Mouse (Mus musculus): ENCODE data around the gene Gtf2i. TPM values are rescaled to one million over a fixed set of nuclear protein-coding genes. Genes with fewer than 3 reads are reported as not detected.

Gtf2i gene
- total and polyA plus RNA-seq, 3 experiments, result 28.4 to 60.9 (median 42.2) TPM

- Histone ChIP-seq H3K4me3 (replicated peaks in 1 of 3; ENCODE audit: low read depth in 2 of 3, low read length in 2 of 3, poor library complexity in 1 of 3) (no peak overlapping the region), H3K79me2 (replicated peaks; ENCODE audit: control insufficient read depth, extremely low read depth, insufficient read depth, poor library complexity, severe bottlenecking) (no peaks in the 10 kb centered on the region), H3K27me3 (replicated peaks) (no peaks in the 10 kb centered on the region), H3K9ac (ENCODE audit: insufficient read depth, low read depth) (no peak overlapping the region), H3K27ac (ENCODE audit: insufficient read depth, low read depth) (no peak overlapping the region), H3K4me1 (ENCODE audit: control insufficient read depth in 1 of 2, insufficient read depth in 2 of 2) (peaks cover 0 to 16% of the 10 kb centered on the region in 2 experiments; a peak in 2 of 4 replicates), H3K4me2 (ENCODE audit: insufficient read depth, low read depth, poor library complexity, severe bottlenecking) (no peak overlapping the region), H3K9me3 (replicated peaks; ENCODE audit: low read length) (no peaks in the 10 kb centered on the region), H3K36me3 (replicated peaks in 1 of 2; ENCODE audit: control insufficient read depth in 1 of 2, insufficient read depth in 1 of 2, low read length in 1 of 2) (peaks cover 60 to 90% of the 10 kb centered on the region in 2 experiments)
- in situ Hi-C loops (cut with MboI; ENCODE audit: low pct_ligation_motif_present, low pct_unique_long_range_greater_than_20kb, low sequenced_read_pairs) (no loop called here), dilution Hi-C loops (cut with MboI; ENCODE audit: extremely low pct_ligation_motif_present, extremely low pct_unique_long_range_greater_than_20kb, low sequenced_read_pairs) (no loop called here)
- DNase-seq (ENCODE audit: extremely low read depth), result no peak
- no peak for TF ChIP-seq UBTF (IDR thresholded peaks at IDR 0.05; ENCODE audit: low read depth, low read length)
- no peak for TF ChIP-seq E2F4 (IDR thresholded peaks at IDR 0.05; ENCODE audit: insufficient replicate concordance, low read depth, low read length)
Measured at GRCm38 (mm10) chr5:134284921-134285320, 29.6 kb downstream of the Gtf2i start.

- TF ChIP-seq MAX (IDR thresholded peaks at IDR 0.05; ENCODE audit: low read length), result no peak
- TF ChIP-seq MAZ (IDR thresholded peaks at IDR 0.05; ENCODE audit: low read depth, low read length), result no peak
- TF ChIP-seq ZNF384 (IDR thresholded peaks at IDR 0.05; ENCODE audit: low read depth, low read length), result no peak
- TF ChIP-seq EP300 (IDR thresholded peaks at IDR 0.05; ENCODE audit: low read length), result no peak
- no peak for TF ChIP-seq BHLHE40 (IDR thresholded peaks at IDR 0.05; ENCODE audit: low read depth, low read length)
- no peak for TF ChIP-seq NRF1 (IDR thresholded peaks at IDR 0.05; ENCODE audit: low read depth, low read length)
- TF ChIP-seq KAT2A (IDR thresholded peaks at IDR 0.05; ENCODE audit: insufficient replicate concordance, low read length), result no peak
- no peak for TF ChIP-seq TBP (conservative IDR thresholded peaks at IDR 0.05; ENCODE audit: low read depth, low read length)
Measured at GRCm38 (mm10) chr5:134282603-134283002, 32.0 kb downstream of the Gtf2i start.

GRCm38 (mm10) chr5:134282076-134282475 lies 32.5 kb downstream of the Gtf2i start:
- in situ Hi-C loops (cut with MboI; ENCODE audit: low pct_ligation_motif_present, low pct_unique_long_range_greater_than_20kb, low sequenced_read_pairs) (no loop called here), dilution Hi-C loops (cut with MboI; ENCODE audit: extremely low pct_ligation_motif_present, extremely low pct_unique_long_range_greater_than_20kb, low sequenced_read_pairs) (no loop called here)
- Histone ChIP-seq H3K4me3 (replicated peaks in 1 of 3; ENCODE audit: low read depth in 2 of 3, low read length in 2 of 3, poor library complexity in 1 of 3) (no peak overlapping the region), H3K4me1 (ENCODE audit: control insufficient read depth in 1 of 2, insufficient read depth in 2 of 2) (peaks cover 0 to 16% of the 10 kb centered on the region in 2 experiments; a peak in 2 of 4 replicates), H3K9me3 (replicated peaks; ENCODE audit: low read length) (no peaks in the 10 kb centered on the region), H3K36me3 (replicated peaks in 1 of 2; ENCODE audit: control insufficient read depth in 1 of 2, insufficient read depth in 1 of 2, low read length in 1 of 2) (peaks cover 65 to 91% of the 10 kb centered on the region in 2 experiments), H3K79me2 (replicated peaks; ENCODE audit: control insufficient read depth, extremely low read depth, insufficient read depth, poor library complexity, severe bottlenecking) (no peaks in the 10 kb centered on the region), H3K27ac (ENCODE audit: insufficient read depth, low read depth) (no peak overlapping the region), H3K4me2 (ENCODE audit: insufficient read depth, low read depth, poor library complexity, severe bottlenecking) (no peak overlapping the region), H3K27me3 (replicated peaks) (no peaks in the 10 kb centered on the region), H3K9ac (ENCODE audit: insufficient read depth, low read depth) (no peak overlapping the region)
- no peak for TF ChIP-seq SMC3 (IDR thresholded peaks at IDR 0.05; ENCODE audit: low read depth, low read length)
- TF ChIP-seq ZKSCAN1 (IDR thresholded peaks at IDR 0.05; ENCODE audit: borderline replicate concordance, low read depth, low read length), result no peak
- TF ChIP-seq EP300 (IDR thresholded peaks at IDR 0.05; ENCODE audit: low read length), result no peak
- TF ChIP-seq CHD2 (IDR thresholded peaks at IDR 0.05; ENCODE audit: low read length), result no peak
- DNase-seq (ENCODE audit: extremely low read depth), result no peak

More at GRCm38 (mm10) chr5:134282603-134283002, 32.0 kb downstream of the Gtf2i start:
- Histone ChIP-seq H3K4me1 (ENCODE audit: control insufficient read depth in 1 of 2, insufficient read depth in 2 of 2) (peaks cover 0 to 16% of the 10 kb centered on the region in 2 experiments; a peak in 2 of 4 replicates), H3K9ac (ENCODE audit: insufficient read depth, low read depth) (no peak overlapping the region), H3K4me2 (ENCODE audit: insufficient read depth, low read depth, poor library complexity, severe bottlenecking) (no peak overlapping the region), H3K27me3 (replicated peaks) (no peaks in the 10 kb centered on the region), H3K36me3 (replicated peaks in 1 of 2; ENCODE audit: control insufficient read depth in 1 of 2, insufficient read depth in 1 of 2, low read length in 1 of 2) (peaks cover 67 to 91% of the 10 kb centered on the region in 2 experiments), H3K79me2 (replicated peaks; ENCODE audit: control insufficient read depth, extremely low read depth, insufficient read depth, poor library complexity, severe bottlenecking) (no peaks in the 10 kb centered on the region), H3K27ac (ENCODE audit: insufficient read depth, low read depth) (no peak overlapping the region), H3K4me3 (replicated peaks in 1 of 3; ENCODE audit: low read depth in 2 of 3, low read length in 2 of 3, poor library complexity in 1 of 3) (no peak overlapping the region), H3K9me3 (replicated peaks; ENCODE audit: low read length) (no peaks in the 10 kb centered on the region)
- DNase-seq (ENCODE audit: extremely low read depth), result no peak
- dilution Hi-C loops (cut with MboI; ENCODE audit: extremely low pct_ligation_motif_present, extremely low pct_unique_long_range_greater_than_20kb, low sequenced_read_pairs) (no loop called here), in situ Hi-C loops (cut with MboI; ENCODE audit: low pct_ligation_motif_present, low pct_unique_long_range_greater_than_20kb, low sequenced_read_pairs) (no loop called here)

All from CH12.LX (cell line).